Mouse (Mus musculus) midbrain, embryonic 11.5 days (tissue): ENCODE measurements around the gene Fndc3b. TPM values are rescaled to one million over a fixed set of nuclear protein-coding genes. Genes with fewer than 3 reads are reported as not detected.

ENCODE experiments used
- ATAC-seq: fragments of 200-750 bp; cut with Nextera tagmentation; 2 replicates; pipeline ENCODE4 v1.8.0; 2017; ENCODE audit warnings: moderate TSS enrichment, moderate library complexity; ENCODE audit not compliant: low FRiP score
- DNase-seq: peaks from one replicate; pipeline ENCODE4 v3.0.0; 2015; ENCODE audit warnings: low spot score; ENCODE audit errors: missing footprints
- H3K27ac ChIP-seq: fragments of 300-500 bp; sonication (generic); 2 replicates; pipeline ENCODE4 v1.5.1; 2014; ENCODE audit warnings: low read depth, low read length
- H3K27me3 ChIP-seq: fragments of 300-500 bp; sonication (generic); 2 replicates; pipeline ENCODE4 v1.6.1; 2014; ENCODE audit warnings: mild to moderate bottlenecking, low read length, moderate library complexity, mixed read lengths; ENCODE audit not compliant: control insufficient read depth, insufficient read depth
- H3K36me3 ChIP-seq: fragments of 300-500 bp; sonication (generic); 2 replicates; pipeline ENCODE4 v1.6.1; 2014; ENCODE audit warnings: mild to moderate bottlenecking, low read length, moderate library complexity, mixed read lengths; ENCODE audit not compliant: control insufficient read depth, insufficient read depth
- H3K4me1 ChIP-seq: fragments of 300-500 bp; sonication (generic); 2 replicates; pipeline ENCODE4 v1.6.1; 2014; ENCODE audit warnings: low read length; ENCODE audit not compliant: control insufficient read depth, insufficient read depth
- H3K4me2 ChIP-seq: fragments of 300-500 bp; sonication (generic); 2 replicates; pipeline ENCODE4 v1.6.1; 2014; ENCODE audit warnings: mild to moderate bottlenecking, moderate library complexity
- H3K4me3 ChIP-seq: fragments of 300-500 bp; sonication (generic); 2 replicates; pipeline ENCODE4 v1.5.1; 2014; ENCODE audit warnings: low read depth, low read length
- H3K9ac ChIP-seq: fragments of 300-500 bp; sonication (generic); 2 replicates; pipeline ENCODE4 v1.6.1; 2014; ENCODE audit warnings: low read length
- H3K9me3 ChIP-seq: fragments of 300-500 bp; sonication (generic); 2 replicates; pipeline ENCODE4 v1.6.1; 2016; ENCODE audit warnings: low read length; ENCODE audit not compliant: control insufficient read depth
- WGBS: fragments of 180-500 bp; shearing (Covaris S2); extraction: QIAGEN DNeasy Blood & Tissue Kit; methylation state at CpG from one replicate; pipeline ENCODE4 v1.1.7; 2014; 5-methylcytosine and 5-hydroxymethylcytosine counted together
- polyA plus RNA-seq: library from polyadenylated mRNA; unstranded; fragments of >200 nt; fragmentation: Nextera tagmentation; extraction: Ambion mirVana; gene quantifications from 2 replicates; pipeline ENCODE4 v1.2.1, GENCODE M21; 2014

Gene Fndc3b
- polyA plus RNA-seq, 1 experiment from 2014 or later = 10.1 TPM

GRCm38 (mm10) chr3:27686732-27687491 lies 24.2 kb downstream of the Fndc3b start:
- no peak overlapping the region for H3K27ac ChIP-seq
- no peaks in the 10 kb centered on the region; the same call in 1 of the 2 replicates for H3K9me3 ChIP-seq
- DNase-seq (no peak), ATAC-seq (no peak)
- no peaks in the 10 kb centered on the region for H3K27me3 ChIP-seq
- no peak overlapping the region for H3K4me2 ChIP-seq
- no peak overlapping the region for H3K9ac ChIP-seq
- no peaks in the 10 kb centered on the region for H3K4me1 ChIP-seq
- no peak overlapping the region for H3K4me3 ChIP-seq
- 91% methylated on average over 19 of the region's 19 CpGs for WGBS
- H3K36me3 ChIP-seq = no peaks in the 10 kb centered on the region; the same call in 1 of the 2 replicates

- Histone ChIP-seq H3K9me3 (no peaks in the 10 kb centered on the region; the same call in 1 of the 2 replicates), H3K4me3 (no peak overlapping the region), H3K4me2 (no peak overlapping the region), H3K4me1 (no peaks in the 10 kb centered on the region), H3K9ac (no peak overlapping the region), H3K36me3 (no peaks in the 10 kb centered on the region; the same call in 1 of the 2 replicates), H3K27ac (no peak overlapping the region), H3K27me3 (no peaks in the 10 kb centered on the region)
- no peak for ATAC-seq
- no peak for DNase-seq
- WGBS = 95% methylated on average over 14 of the region's 14 CpGs
Observed at GRCm38 (mm10) chr3:27685650-27686208, 25.4 kb downstream of the Fndc3b start.

GRCm38 (mm10) chr3:27685134-27685533 lies 26.0 kb downstream of the Fndc3b start:
- ATAC-seq = no peak
- 91% methylated on average over 6 of the region's 6 CpGs for WGBS

GRCm38 (mm10) chr3:27683374-27683773 lies 27.7 kb downstream of the Fndc3b start:
- H3K4me2 ChIP-seq = no peak overlapping the region
- no peaks in the 10 kb centered on the region for H3K27me3 ChIP-seq
- DNase-seq (no peak), ATAC-seq (no peak)
- no peaks in the 10 kb centered on the region; the same call in 1 of the 2 replicates for H3K36me3 ChIP-seq
- H3K4me3 ChIP-seq = no peak overlapping the region
- no peak overlapping the region for H3K9ac ChIP-seq
- 83% methylated on average over 4 of the region's 4 CpGs for WGBS
- H3K9me3 ChIP-seq = no peaks in the 10 kb centered on the region; the same call in 1 of the 2 replicates
- H3K4me1 ChIP-seq = no peaks in the 10 kb centered on the region
- no peak overlapping the region for H3K27ac ChIP-seq

More at GRCm38 (mm10) chr3:27685134-27685533, 26.0 kb downstream of the Fndc3b start:
- H3K4me1 ChIP-seq = no peaks in the 10 kb centered on the region
- no peak overlapping the region for H3K9ac ChIP-seq
- no peak overlapping the region for H3K27ac ChIP-seq
- no peak overlapping the region for H3K4me3 ChIP-seq
- no peak overlapping the region for H3K4me2 ChIP-seq
- no peaks in the 10 kb centered on the region; the same call in 1 of the 2 replicates for H3K9me3 ChIP-seq
- H3K36me3 ChIP-seq = no peaks in the 10 kb centered on the region; the same call in 1 of the 2 replicates
- DNase-seq = no peak
- H3K27me3 ChIP-seq = no peaks in the 10 kb centered on the region

- H3K4me2 ChIP-seq = no peak overlapping the region
- no peak overlapping the region for H3K4me3 ChIP-seq
- H3K27me3 ChIP-seq = no peaks in the 10 kb centered on the region
- WGBS = 84% methylated on average over 6 of the region's 6 CpGs
- DNase-seq (no peak), ATAC-seq (no peak)
- H3K9ac ChIP-seq = no peak overlapping the region
- no peaks in the 10 kb centered on the region for H3K4me1 ChIP-seq
- no peaks in the 10 kb centered on the region for H3K36me3 ChIP-seq
- no peak overlapping the region for H3K27ac ChIP-seq
- H3K9me3 ChIP-seq = no peaks in the 10 kb centered on the region
Observed at GRCm38 (mm10) chr3:27677574-27677973, 33.5 kb downstream of the Fndc3b start.

- H3K4me3 ChIP-seq = no peak overlapping the region
- H3K27ac ChIP-seq = no peak overlapping the region
- no peak overlapping the region for H3K4me2 ChIP-seq
- H3K9ac ChIP-seq = no peak overlapping the region
- WGBS = 87% methylated on average over 7 of the region's 7 CpGs
- H3K9me3 ChIP-seq = no peaks in the 10 kb centered on the region
- H3K27me3 ChIP-seq = no peaks in the 10 kb centered on the region
- ATAC-seq (no peak), DNase-seq (no peak)
- no peaks in the 10 kb centered on the region for H3K36me3 ChIP-seq
- no peaks in the 10 kb centered on the region; the same call in 1 of the 2 replicates for H3K4me1 ChIP-seq
Observed at GRCm38 (mm10) chr3:27673660-27674059, 37.4 kb downstream of the Fndc3b start.

- H3K4me2 ChIP-seq = no peak overlapping the region
- DNase-seq (no peak), ATAC-seq (no peak)
- no peaks in the 10 kb centered on the region for H3K36me3 ChIP-seq
- WGBS = 77% methylated on average over 12 of the region's 12 CpGs
- no peak overlapping the region for H3K27ac ChIP-seq
- no peak overlapping the region for H3K9ac ChIP-seq
- H3K4me1 ChIP-seq = no peaks in the 10 kb centered on the region; the same call in 1 of the 2 replicates
- H3K9me3 ChIP-seq = no peaks in the 10 kb centered on the region
- no peaks in the 10 kb centered on the region for H3K27me3 ChIP-seq
- no peak overlapping the region for H3K4me3 ChIP-seq
Observed at GRCm38 (mm10) chr3:27670416-27670815, 40.7 kb downstream of the Fndc3b start.

- H3K4me3 ChIP-seq = no peak overlapping the region
- ATAC-seq (no peak), DNase-seq (no peak)
- H3K4me1 ChIP-seq = no peaks in the 10 kb centered on the region; the same call in 1 of the 2 replicates
- no peak overlapping the region for H3K9ac ChIP-seq
- no peaks in the 10 kb centered on the region for H3K36me3 ChIP-seq
- H3K4me2 ChIP-seq = no peak overlapping the region
- H3K9me3 ChIP-seq = no peaks in the 10 kb centered on the region
- no peaks in the 10 kb centered on the region for H3K27me3 ChIP-seq
- 89% methylated on average over 4 of the region's 4 CpGs for WGBS
- H3K27ac ChIP-seq = no peak overlapping the region
Observed at GRCm38 (mm10) chr3:27667280-27667679, 43.8 kb downstream of the Fndc3b start.

- no peaks in the 10 kb centered on the region for H3K36me3 ChIP-seq
- H3K4me3 ChIP-seq = no peak overlapping the region
- WGBS = 6% methylated on average over 1 of the region's 1 CpGs
- DNase-seq (no peak), ATAC-seq (no peak)
- no peak overlapping the region for H3K4me2 ChIP-seq
- H3K4me1 ChIP-seq = no peaks in the 10 kb centered on the region
- H3K27ac ChIP-seq = no peak overlapping the region
- H3K27me3 ChIP-seq = no peaks in the 10 kb centered on the region
- no peaks in the 10 kb centered on the region for H3K9me3 ChIP-seq
- no peak overlapping the region for H3K9ac ChIP-seq
Observed at GRCm38 (mm10) chr3:27665338-27665737, 45.8 kb downstream of the Fndc3b start.
